Mouse (Mus musculus): Measurements from ENCODE around the gene Plpp6. TPM values are rescaled to one million over a fixed set of nuclear protein-coding genes. Genes with fewer than 3 reads are reported as not detected.
"Not testable (repeated sequence)": the region's sequence is repeated elsewhere in the genome, so short reads cannot be mapped to it uniquely, and the experiment has no call there.

Plpp6 gene
- polyA plus RNA-seq, 1 experiment from 2014 or later, result 11.4 TPM

- 55% methylated on average over 7 of the region's 7 CpGs for WGBS
Observed at GRCm38 (mm10) chr19:28994870-28995269, 31.1 kb downstream of the Plpp6 start.

GRCm38 (mm10) chr19:28995366-28995765 lies 31.6 kb downstream of the Plpp6 start:
- WGBS, result 91% methylated on average over 5 of the region's 5 CpGs
- ATAC-seq (no peak), DNase-seq (ENCODE audit: low spot score) (no peak)
- Histone ChIP-seq H3K9me3 (replicated peaks; ENCODE audit: control insufficient read depth, low read length) (no peaks in the 10 kb centered on the region), H3K36me3 (ENCODE audit: control insufficient read depth, insufficient read depth, low read length) (peaks cover 40% of the 10 kb centered on the region), H3K9ac (ENCODE audit: low read length) (no peak overlapping the region), H3K27me3 (replicated peaks; ENCODE audit: control insufficient read depth, insufficient read depth, low read length) (no peaks in the 10 kb centered on the region), H3K27ac (ENCODE audit: low read depth, low read length) (no peak overlapping the region), H3K4me2 (ENCODE audit: low read length) (no peak overlapping the region), H3K4me3 (ENCODE audit: low read depth, low read length) (no peak overlapping the region), H3K4me1 (ENCODE audit: control insufficient read depth, insufficient read depth, low read length) (peaks cover 12% of the 10 kb centered on the region)

More at GRCm38 (mm10) chr19:28994870-28995269, 31.1 kb downstream of the Plpp6 start:
- H3K4me3 ChIP-seq (ENCODE audit: low read depth, low read length), result no peak overlapping the region
- ATAC-seq (no peak), DNase-seq (ENCODE audit: low spot score) (peak; percentile 65)
- peaks cover 36% of the 10 kb centered on the region for H3K36me3 ChIP-seq (ENCODE audit: control insufficient read depth, insufficient read depth, low read length)
- no peak overlapping the region for H3K4me2 ChIP-seq (ENCODE audit: low read length)
- no peaks in the 10 kb centered on the region for H3K27me3 ChIP-seq (replicated peaks; ENCODE audit: control insufficient read depth, insufficient read depth, low read length)
- H3K9ac ChIP-seq (ENCODE audit: low read length), result no peak overlapping the region
- H3K9me3 ChIP-seq (replicated peaks; ENCODE audit: control insufficient read depth, low read length), result no peaks in the 10 kb centered on the region
- H3K4me1 ChIP-seq (ENCODE audit: control insufficient read depth, insufficient read depth, low read length), result peaks cover 13% of the 10 kb centered on the region
- H3K27ac ChIP-seq (ENCODE audit: low read depth, low read length), result 0 out of 2 replicates have a peak overlapping the region, but pooled peaks have one; percentile 9

DNA sequence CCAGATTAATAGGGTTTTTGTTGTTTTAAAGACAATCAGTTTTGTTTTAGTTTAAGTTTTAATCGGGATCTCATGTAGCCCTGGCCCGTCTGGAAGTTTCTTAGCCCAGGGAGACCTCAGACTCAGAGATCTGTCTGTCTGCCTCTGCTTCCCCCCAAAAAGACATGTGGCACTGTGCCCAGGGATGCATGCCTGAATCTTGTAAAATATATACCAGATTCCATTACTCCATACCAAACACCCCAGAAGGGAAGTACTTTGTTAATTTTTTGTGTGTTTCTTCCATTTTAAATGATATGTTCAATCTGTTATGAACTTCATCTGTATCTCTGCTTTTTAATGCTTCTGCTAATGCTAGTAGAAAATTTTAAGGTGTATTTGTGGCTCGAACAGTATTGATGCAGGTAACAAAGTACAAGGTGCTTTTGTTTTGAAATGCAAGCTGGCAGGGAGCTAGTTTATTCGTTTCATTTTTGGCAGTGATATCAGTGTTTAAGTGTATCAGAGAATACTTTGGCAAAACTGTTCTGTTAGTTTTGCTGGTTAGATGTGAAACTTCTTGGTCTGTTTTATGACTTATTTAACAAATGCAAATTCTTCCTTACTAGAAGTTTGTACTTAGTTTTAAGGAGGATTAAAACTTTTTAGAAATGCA lies 34.4 kb downstream of the Plpp6 start:
- Histone ChIP-seq H3K9ac (ENCODE audit: low read length) (no peak overlapping the region), H3K27me3 (replicated peaks; ENCODE audit: control insufficient read depth, insufficient read depth, low read length) (no peaks in the 10 kb centered on the region), H3K27ac (ENCODE audit: low read depth, low read length) (no peak overlapping the region), H3K4me2 (ENCODE audit: low read length) (no peak overlapping the region), H3K9me3 (replicated peaks; ENCODE audit: control insufficient read depth, low read length) (no peaks in the 10 kb centered on the region), H3K36me3 (ENCODE audit: control insufficient read depth, insufficient read depth, low read length) (peaks cover 66% of the 10 kb centered on the region), H3K4me1 (ENCODE audit: control insufficient read depth, insufficient read depth, low read length) (peaks cover 3% of the 10 kb centered on the region), H3K4me3 (ENCODE audit: low read depth, low read length) (no peak overlapping the region)
- WGBS, result 90% methylated on average over 4 of the region's 4 CpGs
- ATAC-seq (no peak), DNase-seq (ENCODE audit: low spot score) (no peak)

DNA sequence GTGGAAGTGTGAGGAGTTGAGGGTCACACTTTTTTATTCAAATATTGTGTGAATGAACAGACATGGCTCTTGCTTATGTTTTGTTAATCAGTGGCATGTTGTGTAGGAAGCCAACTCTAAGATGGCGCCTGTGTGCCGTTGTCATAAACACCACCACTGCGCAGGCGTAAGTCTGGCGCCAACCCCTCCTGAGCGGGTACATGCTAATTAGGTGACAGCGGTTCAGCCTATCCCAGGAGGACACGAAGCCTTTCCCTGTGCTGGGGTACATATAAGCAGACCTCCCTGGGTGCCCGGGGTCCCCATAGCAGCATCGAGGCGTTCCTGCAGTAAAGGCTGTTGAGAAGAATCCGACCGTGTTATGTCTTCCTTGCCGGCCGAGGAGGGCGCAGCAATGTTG lies 36.6 kb downstream of the Plpp6 start:
- not testable (repeated sequence) for H3K4me3 ChIP-seq (ENCODE audit: low read depth, low read length); H3K4me2 ChIP-seq (ENCODE audit: low read length); H3K9me3 ChIP-seq (replicated peaks; ENCODE audit: control insufficient read depth, low read length); H3K27me3 ChIP-seq (replicated peaks; ENCODE audit: control insufficient read depth, insufficient read depth, low read length); H3K27ac ChIP-seq (ENCODE audit: low read depth, low read length); ATAC-seq; H3K4me1 ChIP-seq (ENCODE audit: control insufficient read depth, insufficient read depth, low read length); H3K9ac ChIP-seq (ENCODE audit: low read length); DNase-seq (ENCODE audit: low spot score)
- H3K36me3 ChIP-seq (ENCODE audit: control insufficient read depth, insufficient read depth, low read length), result peaks cover 52% of the 10 kb centered on the region
- 96% methylated on average over 16 of the region's 16 CpGs for WGBS

- no peak overlapping the region for H3K4me3 ChIP-seq (ENCODE audit: low read depth, low read length)
- WGBS, result 88% methylated on average over 3 of the region's 3 CpGs
- H3K27me3 ChIP-seq (replicated peaks; ENCODE audit: control insufficient read depth, insufficient read depth, low read length), result no peaks in the 10 kb centered on the region
- no peaks in the 10 kb centered on the region for H3K9me3 ChIP-seq (replicated peaks; ENCODE audit: control insufficient read depth, low read length)
- DNase-seq (ENCODE audit: low spot score) (no peak), ATAC-seq (no peak)
- no peak overlapping the region for H3K27ac ChIP-seq (ENCODE audit: low read depth, low read length)
- no peak overlapping the region for H3K4me2 ChIP-seq (ENCODE audit: low read length)
- peaks cover 43% of the 10 kb centered on the region for H3K36me3 ChIP-seq (ENCODE audit: control insufficient read depth, insufficient read depth, low read length)
- H3K9ac ChIP-seq (ENCODE audit: low read length), result no peak overlapping the region
- H3K4me1 ChIP-seq (ENCODE audit: control insufficient read depth, insufficient read depth, low read length), result no peaks in the 10 kb centered on the region
Observed at GRCm38 (mm10) chr19:29008069-29008706, 44.4 kb downstream of the Plpp6 start.

DNA sequence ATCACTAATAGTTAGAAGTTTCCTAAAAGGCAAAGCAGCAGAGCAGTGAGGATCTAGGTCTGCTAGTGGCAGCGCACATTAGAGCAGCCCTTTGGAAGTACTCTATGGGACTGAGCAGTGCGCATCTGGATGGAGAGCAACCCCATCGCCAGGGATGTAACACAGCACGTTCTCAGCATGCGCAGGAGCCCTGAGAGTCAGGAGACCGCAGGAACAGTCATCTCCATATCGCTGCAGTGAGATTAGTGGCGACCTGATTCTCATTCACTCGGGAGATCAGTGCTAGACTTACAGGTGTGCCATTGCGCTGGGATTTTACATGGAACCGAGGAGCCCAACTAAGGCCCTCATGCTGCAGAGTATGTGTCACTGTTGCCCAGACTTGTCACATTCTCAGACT lies 45.3 kb downstream of the Plpp6 start:
- H3K36me3 ChIP-seq (ENCODE audit: control insufficient read depth, insufficient read depth, low read length), result peaks cover 50% of the 10 kb centered on the region
- H3K4me1 ChIP-seq (ENCODE audit: control insufficient read depth, insufficient read depth, low read length), result no peaks in the 10 kb centered on the region
- H3K27me3 ChIP-seq (replicated peaks; ENCODE audit: control insufficient read depth, insufficient read depth, low read length), result no peaks in the 10 kb centered on the region
- no peak overlapping the region for H3K4me2 ChIP-seq (ENCODE audit: low read length)
- no peak overlapping the region for H3K9ac ChIP-seq (ENCODE audit: low read length)
- 94% methylated on average over 11 of the region's 11 CpGs for WGBS
- no peak overlapping the region for H3K4me3 ChIP-seq (ENCODE audit: low read depth, low read length)
- DNase-seq (ENCODE audit: low spot score) (no peak), ATAC-seq (no peak)
- H3K27ac ChIP-seq (ENCODE audit: low read depth, low read length), result no peak overlapping the region
- no peaks in the 10 kb centered on the region for H3K9me3 ChIP-seq (replicated peaks; ENCODE audit: control insufficient read depth, low read length)

DNA sequence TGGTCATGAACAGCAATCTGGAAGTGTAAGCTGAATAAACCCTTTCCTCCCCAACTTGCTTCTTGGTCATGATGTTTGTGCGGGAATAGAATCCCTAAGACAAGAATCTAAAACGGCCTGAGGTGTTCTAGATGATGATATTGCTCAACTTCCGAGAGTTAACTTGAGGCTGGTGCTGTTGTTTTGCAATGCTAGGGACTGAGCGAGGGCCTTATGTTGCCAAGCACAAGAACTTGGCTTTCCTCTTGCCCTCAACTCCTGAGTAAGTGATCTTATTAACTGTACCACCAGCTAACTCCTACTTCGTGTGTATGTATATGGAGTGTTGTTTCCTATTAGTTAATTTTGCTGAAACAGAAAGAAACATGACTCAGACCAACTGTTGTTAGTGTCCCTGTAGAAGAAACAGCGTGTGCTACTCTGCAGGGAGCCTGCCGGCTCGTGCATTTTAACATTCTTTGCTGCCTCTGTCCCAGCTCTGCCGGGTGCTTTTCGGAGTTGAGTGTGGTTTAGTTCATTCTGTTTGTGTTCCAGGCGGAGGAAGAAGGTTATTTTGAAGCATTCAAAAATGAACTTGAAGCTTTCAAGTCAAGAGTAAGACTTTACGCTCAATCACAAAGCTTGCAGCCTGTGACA lies 47.7 kb downstream of the Plpp6 start:
- Histone ChIP-seq H3K9ac (ENCODE audit: low read length) (no peak overlapping the region), H3K27me3 (replicated peaks; ENCODE audit: control insufficient read depth, insufficient read depth, low read length) (no peaks in the 10 kb centered on the region), H3K9me3 (replicated peaks; ENCODE audit: control insufficient read depth, low read length) (no peaks in the 10 kb centered on the region), H3K4me3 (ENCODE audit: low read depth, low read length) (no peak overlapping the region), H3K4me2 (ENCODE audit: low read length) (no peak overlapping the region), H3K27ac (ENCODE audit: low read depth, low read length) (no peak overlapping the region), H3K4me1 (ENCODE audit: control insufficient read depth, insufficient read depth, low read length) (no peaks in the 10 kb centered on the region), H3K36me3 (ENCODE audit: control insufficient read depth, insufficient read depth, low read length) (peaks cover 68% of the 10 kb centered on the region)
- WGBS, result 90% methylated on average over 12 of the region's 12 CpGs
- DNase-seq (ENCODE audit: low spot score), result no peak
- no peak for ATAC-seq

GRCm38 (mm10) chr19:29014466-29015055 lies 50.8 kb downstream of the Plpp6 start:
- no peak overlapping the region for H3K4me3 ChIP-seq (ENCODE audit: low read depth, low read length)
- H3K4me1 ChIP-seq (ENCODE audit: control insufficient read depth, insufficient read depth, low read length), result no peaks in the 10 kb centered on the region
- H3K27ac ChIP-seq (ENCODE audit: low read depth, low read length), result no peak overlapping the region
- no peak overlapping the region for H3K4me2 ChIP-seq (ENCODE audit: low read length)
- H3K9ac ChIP-seq (ENCODE audit: low read length), result no peak overlapping the region
- ATAC-seq (no peak), DNase-seq (ENCODE audit: low spot score) (no peak)
- H3K36me3 ChIP-seq (ENCODE audit: control insufficient read depth, insufficient read depth, low read length), result peaks cover 66% of the 10 kb centered on the region
- no peaks in the 10 kb centered on the region for H3K9me3 ChIP-seq (replicated peaks; ENCODE audit: control insufficient read depth, low read length)
- WGBS, result 89% methylated on average over 5 of the region's 5 CpGs
- no peaks in the 10 kb centered on the region for H3K27me3 ChIP-seq (replicated peaks; ENCODE audit: control insufficient read depth, insufficient read depth, low read length)
